Mouse (Mus musculus) fat pad, adult 2 months (tissue): ENCODE measurements around the gene Rdh9.

Experiments
- DNase-seq: peaks from one replicate; pipeline ENCODE4 v3.0.0-alpha.2; 2011; ENCODE audit warnings: low read depth, low spot score; ENCODE audit errors: extremely low read depth

The Rdh9 gene

GRCm38 (mm10) chr10:127776011-127776410 is at the start of gene Rdh9:
TSS of gene Rdh9 (plus strand) at chr10:127776386.
- DNase-seq: no peak

DNA sequence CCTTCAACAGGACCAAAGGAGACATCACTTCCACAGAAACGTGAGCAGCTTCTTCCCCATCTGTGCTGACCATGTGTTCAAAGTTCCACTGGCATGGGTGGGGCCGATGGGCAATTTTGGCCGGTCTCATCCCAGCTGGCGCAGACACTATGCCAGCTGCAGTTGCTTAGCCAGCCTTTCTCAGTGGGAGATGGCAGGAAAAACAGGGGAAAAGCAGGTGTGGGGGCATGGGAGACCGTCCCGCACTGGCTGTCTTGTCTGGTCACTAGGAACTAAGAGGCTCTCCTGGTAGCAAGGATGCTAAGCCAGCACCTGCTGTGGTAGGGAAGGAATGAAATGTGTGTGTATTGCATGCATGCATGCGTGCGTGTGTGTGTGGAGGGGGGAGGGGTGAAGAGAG is 47.7 kb upstream of the Rdh9 start:
- DNase-seq: no peak

DNA sequence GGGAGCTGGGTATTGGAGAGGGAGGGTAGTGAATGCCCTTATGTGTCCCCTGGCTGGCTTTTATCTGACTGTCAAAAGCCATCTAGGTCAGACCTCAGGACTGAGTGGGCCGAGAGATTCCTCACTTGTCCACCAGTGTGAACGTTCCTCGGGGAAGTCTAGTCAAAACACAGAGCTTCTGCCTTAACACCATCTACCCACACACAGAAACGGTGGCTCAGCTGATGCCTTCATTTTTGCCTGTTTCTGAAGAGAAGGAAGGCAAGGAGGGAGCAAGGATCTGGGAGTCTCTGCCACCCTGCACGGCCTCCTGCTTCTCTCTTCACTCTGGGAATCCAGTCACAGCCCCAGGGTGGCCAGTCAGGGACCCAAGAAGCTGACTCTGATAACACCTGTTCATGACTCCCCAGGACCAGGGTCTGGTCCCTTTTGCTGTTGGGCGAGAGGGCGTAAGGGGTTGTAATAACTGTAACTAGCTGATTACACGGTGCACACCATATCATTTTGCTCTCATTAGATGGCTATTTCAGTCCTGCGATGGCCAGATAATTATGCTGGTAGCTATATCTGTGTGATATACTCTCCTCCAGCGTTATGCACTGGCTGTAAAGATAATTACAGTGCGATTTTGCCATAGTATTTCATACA is 45.8 kb upstream of the Rdh9 start:
- no peak for DNase-seq

GRCm38 (mm10) chr10:127730933-127731310 is 45.3 kb upstream of the Rdh9 start:
- DNase-seq: no peak

DNA sequence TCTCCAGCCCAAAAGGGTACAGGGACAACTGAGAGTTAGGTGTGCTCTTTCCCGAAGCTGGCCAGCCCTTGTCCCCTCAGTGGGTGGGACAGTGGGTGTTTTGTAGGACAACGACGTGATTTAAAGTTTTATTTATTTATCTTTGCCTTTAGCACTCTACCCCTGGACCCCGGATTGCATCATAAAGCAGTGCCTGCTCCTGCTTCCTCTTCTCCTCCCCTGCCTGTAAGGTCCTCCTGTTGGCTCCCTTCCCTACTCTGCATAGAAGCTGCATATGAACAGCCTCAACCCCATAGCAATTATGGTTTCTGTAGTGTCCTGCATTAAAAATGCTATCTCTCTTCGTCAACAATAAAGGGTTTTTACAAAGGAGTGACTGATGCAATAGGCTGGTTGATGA is 44.8 kb upstream of the Rdh9 start:
- no peak for DNase-seq

DNA sequence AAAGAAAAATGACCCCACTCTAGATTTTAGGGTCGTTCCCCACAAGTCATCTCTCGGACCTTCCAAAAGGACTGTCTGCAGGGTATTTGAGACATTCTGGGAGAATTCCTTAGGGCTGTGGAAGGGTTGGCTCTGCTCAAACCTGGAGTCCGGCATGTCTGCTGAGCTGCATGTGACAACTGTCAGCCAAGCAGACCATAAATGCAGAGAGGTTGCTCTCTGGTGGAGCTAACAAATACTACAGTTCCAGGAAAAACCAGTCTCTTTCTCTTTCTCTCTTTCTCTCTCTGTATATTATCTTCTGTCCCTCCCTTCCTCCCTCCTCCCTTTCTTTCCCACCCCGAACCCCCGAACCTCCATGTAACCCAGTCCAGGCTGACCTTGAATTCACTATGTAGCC is 41.8 kb upstream of the Rdh9 start:
- DNase-seq: no peak

DNA sequence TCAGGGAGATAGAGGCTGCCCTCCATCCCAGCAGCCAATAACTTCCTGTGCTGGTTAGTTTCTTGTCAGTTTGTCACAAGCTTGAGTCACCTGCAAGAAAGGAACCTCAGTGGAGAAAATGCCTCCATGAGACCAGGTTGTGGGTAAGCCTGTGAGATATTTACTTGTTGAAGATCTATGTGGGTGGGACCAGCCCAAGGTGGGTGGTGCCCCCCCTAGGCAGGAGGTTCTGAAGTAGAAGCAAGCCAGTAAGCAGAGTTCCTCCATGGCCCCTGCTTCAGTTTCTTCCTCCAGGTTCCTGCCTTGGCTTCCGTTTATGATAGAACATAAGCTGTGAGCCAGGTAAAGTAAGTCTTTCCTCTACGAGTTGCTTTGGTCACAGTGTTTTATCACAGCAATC is 39.9 kb upstream of the Rdh9 start:
- DNase-seq: no peak

DNA sequence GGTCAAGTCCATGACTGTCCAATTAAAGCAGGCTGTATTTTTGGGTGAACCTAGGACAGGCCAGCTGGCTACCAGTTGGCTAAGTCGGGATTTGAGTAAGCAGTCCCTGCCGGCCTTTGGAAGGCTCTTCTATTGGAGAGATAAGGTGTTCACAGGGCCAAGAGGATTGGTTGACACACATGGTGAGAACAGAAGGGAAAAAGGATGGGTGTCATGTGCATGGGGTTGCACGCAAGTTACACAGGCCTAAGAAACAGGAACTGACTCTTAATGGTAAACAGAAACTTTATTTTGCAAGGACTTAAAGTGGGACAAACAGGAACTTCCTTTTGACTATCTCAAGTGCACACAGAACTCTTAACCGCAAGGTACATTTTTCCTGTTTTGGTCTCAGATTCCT is 39.3 kb upstream of the Rdh9 start:
- DNase-seq: no peak

DNA sequence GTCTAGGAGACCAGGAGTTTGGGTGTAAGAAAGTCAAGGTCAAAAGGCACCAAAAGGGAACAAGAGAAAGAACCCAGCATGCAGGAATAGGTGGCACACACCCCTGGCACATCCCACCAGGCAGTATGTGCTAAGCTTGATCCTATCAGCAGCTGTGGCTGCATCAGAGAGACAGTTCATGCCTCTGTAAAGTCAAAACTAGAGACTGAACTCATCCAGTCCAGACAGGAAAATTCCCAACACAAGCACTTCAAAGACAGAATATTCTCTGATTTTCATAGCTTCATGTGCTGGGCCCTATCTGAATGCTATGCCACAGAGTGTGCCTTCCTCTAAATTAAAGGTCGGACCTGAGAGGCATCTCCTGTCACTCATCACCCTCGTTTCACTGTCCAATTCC is 38.6 kb upstream of the Rdh9 start:
- DNase-seq: no peak

GRCm38 (mm10) chr10:127738151-127738882 is 37.9 kb upstream of the Rdh9 start:
- no peak for DNase-seq

DNA sequence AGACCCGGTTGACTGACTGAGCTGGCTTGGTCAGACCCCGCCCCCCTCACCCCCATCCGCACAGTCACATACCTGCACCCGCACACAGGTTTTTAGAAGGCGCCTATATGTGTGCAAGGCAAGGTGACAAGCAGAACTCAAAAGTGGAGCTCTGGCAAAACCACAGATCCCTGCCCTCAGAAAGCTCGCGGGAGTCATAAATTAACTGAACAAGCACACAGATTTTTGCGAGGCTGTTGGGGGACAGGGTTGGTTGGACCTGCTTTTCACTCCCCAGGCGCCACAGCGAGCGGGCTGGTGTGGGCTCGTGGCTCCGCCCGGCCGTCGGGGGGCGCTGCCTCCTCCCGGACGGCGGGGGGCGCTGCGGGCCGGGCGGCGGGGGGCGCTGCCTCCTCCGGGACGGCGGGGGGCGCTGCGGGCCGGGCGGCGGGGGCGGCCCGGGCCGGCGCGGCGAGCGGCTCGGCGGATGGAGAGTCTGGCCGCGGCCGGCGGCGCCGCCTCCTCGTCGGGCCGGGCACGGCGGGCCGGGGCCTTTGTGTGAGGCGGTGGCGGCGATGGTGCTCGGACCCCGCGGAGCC is 37.0 kb upstream of the Rdh9 start, which contains the start of gene Zbtb39:
Gene Zbtb39 (plus strand): TSS at position 456 of the 578 bp plus-strand sequence.
- DNase-seq: no peak

DNA sequence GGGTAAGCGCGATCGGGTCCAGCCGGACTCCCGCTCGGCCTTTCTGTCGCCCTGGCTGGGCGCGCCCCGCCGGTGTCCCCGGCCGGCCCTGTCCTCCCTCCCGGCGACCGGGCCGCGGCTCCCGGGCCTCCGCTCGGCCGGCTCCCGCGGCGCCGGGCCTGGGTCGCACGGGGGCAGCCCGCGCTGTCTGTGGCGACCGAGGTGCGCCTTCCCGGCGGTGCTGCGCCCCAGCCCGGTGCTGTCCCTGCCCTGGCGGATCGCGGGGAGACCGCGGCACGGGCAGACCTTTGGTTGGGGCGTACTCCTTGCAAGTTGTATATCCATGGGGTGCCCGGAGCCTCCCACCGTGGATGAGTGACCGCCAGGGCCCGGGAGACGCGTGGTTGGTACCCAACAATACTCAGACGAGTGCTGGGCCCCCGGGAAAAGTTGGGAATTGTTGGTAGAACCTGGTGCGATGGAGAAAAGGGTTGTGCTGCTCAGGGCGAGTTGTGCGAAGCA is 36.5 kb upstream of the Rdh9 start:
- no peak for DNase-seq

DNA sequence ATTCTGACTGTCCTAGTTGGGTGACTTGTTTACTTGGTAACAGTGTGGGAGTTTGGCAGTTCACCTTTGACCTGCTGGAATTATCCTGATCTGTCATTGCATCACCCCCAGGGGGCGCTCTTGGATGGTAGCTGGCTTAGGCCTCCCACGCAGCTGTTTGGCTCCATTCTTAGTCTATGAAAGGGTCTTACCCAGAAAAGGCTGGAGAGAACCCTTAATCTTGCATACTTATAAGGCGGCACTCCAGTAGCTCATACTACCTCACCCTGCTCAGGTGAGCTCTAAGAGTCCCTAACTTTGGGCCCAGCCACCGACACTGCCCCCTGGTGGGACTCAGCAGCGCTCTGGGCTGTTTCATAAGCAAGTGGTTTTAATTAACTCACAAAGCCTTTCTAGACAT is 31.5 kb upstream of the Rdh9 start:
- no peak for DNase-seq

DNA sequence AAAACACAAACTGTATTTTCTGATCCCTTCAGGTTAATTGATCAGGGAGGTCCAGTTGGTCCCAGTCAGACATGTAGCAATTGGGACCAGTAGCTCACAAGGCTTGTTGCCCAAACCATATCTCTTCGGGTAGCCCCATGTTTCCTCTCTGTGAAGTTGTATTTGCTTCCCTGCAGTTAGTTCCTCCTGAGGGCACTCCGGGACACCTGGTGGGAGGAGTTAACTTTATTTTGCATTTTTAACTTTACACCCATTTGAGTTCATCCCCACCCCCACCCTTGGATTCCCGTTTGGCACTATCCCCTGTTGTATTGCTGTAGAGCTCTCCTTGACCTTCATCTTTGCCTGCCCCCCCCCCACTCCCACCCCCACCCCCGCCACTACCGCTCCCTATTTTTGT is 30.3 kb upstream of the Rdh9 start:
- no peak for DNase-seq

GRCm38 (mm10) chr10:127747254-127747653 is 28.9 kb upstream of the Rdh9 start:
- DNase-seq: no peak

- DNase-seq: no peak
Measured at GRCm38 (mm10) chr10:127748847-127749612, 27.2 kb upstream of the Rdh9 start.

DNA sequence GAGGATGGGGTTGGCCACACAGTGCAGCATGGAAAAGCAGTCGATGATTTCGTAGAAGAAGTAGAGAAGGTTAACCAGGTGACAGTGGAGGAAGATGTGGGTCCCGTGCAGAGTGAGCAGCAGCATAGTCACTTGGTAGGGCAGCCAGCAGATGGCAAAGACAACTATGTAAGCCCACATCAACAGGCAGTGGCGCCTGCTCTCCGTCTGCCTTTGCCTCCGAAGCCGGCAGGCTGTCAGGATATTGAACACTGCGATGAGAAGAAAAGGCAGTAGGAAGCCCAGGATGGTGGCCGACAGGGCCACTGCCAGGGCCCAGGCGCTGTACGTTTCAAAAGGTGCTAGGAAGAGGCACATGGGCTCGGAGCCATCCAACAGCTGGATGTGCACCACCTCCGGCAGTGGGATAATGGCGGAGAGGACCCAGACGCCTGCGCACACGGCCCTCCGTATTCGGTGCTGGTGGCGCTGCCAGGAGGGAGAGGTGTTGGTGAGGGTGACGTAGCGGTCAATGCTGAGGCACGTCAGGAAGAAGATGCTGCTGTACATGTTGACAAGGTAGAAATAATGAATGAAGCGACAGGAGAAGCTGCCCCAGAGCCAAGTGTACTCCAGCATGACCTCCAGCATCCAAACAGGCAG is 25.9 kb upstream of the Rdh9 start:
- no peak for DNase-seq

- no peak for DNase-seq
Measured at GRCm38 (mm10) chr10:127751548-127751947, 24.6 kb upstream of the Rdh9 start, which contains the start of gene Gpr182. TSS of gene Gpr182 (minus strand) at chr10:127751732.

DNA sequence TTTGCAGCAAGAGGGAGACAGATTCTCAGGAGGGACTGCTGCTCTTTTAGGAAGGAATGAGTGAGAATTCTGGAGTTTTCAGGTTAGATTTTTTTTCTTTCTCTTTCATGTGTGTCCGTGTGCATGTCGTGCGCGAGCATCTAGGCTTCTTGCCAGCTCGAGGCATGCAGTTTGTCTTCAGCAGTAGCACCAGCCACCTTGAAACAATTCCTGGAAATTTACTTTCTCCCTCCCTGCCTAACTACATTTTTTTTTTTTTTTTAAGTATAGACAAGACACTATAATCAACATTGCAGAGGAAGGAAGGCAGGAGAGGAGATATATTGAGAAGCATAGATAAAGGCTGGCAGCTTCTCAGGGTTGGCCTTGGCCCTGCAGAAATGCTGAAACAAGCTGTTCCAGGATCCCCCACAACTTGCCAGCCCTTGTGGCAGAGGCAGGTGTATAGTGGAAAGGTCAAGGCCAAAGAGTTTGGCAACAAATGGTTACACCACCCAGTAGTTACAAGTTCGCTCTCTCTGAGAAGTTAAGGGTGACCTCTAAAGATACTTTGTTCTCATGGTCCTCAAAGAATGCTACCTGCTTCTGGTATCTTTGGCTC is 21.5 kb upstream of the Rdh9 start:
- DNase-seq: peak; percentile 92

DNA sequence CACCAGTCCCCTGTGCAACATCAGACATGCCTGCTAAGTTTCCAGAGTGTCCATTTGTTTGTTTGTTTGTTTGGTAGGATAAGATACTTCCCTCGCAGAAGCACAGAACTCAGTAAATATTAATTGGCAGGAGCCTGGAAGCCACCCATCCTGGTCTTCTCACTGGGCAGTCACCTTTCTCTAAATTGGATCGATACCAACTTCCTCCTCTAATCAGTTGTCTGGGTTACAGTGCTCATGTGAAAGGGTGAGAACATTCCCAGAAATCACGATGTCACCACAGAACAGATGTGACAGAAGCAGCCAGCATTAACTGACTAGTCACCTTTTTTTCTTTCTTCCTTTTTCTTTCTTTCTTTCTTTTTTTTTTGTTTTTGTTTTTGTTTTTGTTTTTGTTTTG is 20.9 kb upstream of the Rdh9 start:
- no peak for DNase-seq
